Mouse (Mus musculus) MEL (cell line): ENCODE measurements around the gene Cd52. TPM values are rescaled to one million over a fixed set of nuclear protein-coding genes. Genes with fewer than 3 reads are reported as not detected.

Experiments used
- DNase-seq: peaks from one replicate; pipeline ENCODE4 v3.0.0; 2011; ENCODE audit warnings: low read depth, low spot score
- H3K27ac ChIP-seq: 2 replicates; pipeline ENCODE4 v1.5.1; 2012; ENCODE audit warnings: low read depth, mild to moderate bottlenecking, control low read depth, low read length, moderate library complexity; ENCODE audit not compliant: control insufficient read depth
- H3K27me3 ChIP-seq, 2 experiments: fragments of 150-350 bp in 1 of 2; sonication (generic) in 1 of 2; 2 replicates each; pipeline ENCODE4 v1.6.1; 2012; ENCODE audit warnings: low read length in 2 of 2, mild to moderate bottlenecking in 2 of 2, improper control_type of control experiment in 1 of 2, moderate library complexity in 1 of 2; ENCODE audit not compliant: insufficient read depth in 2 of 2, control insufficient read depth in 1 of 2
- H3K36me3 ChIP-seq, 2 experiments: 2 replicates each; pipeline ENCODE4 v1.6.1; 2012 to 2014; ENCODE audit warnings: low read length in 2 of 2, improper control_type of control experiment in 1 of 2, inconsistent platforms in 1 of 2, mild to moderate bottlenecking in 1 of 2; ENCODE audit not compliant: insufficient read depth in 2 of 2, control insufficient read depth in 1 of 2
- H3K4me1 ChIP-seq, 2 experiments: fragments of 150-350 bp in 1 of 2; sonication (generic) in 1 of 2; 2 replicates each; pipeline ENCODE4 v1.6.1; 2012; ENCODE audit warnings: low read length in 2 of 2, improper control_type of control experiment in 1 of 2, mild to moderate bottlenecking in 1 of 2; ENCODE audit not compliant: insufficient read depth in 2 of 2, control insufficient read depth in 1 of 2
- H3K4me3 ChIP-seq, 2 experiments: fragments of 150-350 bp in 1 of 2; sonication (generic) in 1 of 2; 2 replicates each; pipeline ENCODE4 v1.5.1; 2012; ENCODE audit warnings: low read depth in 2 of 2, low read length in 2 of 2, mild to moderate bottlenecking in 2 of 2, moderate library complexity in 2 of 2, control low read depth in 1 of 2, improper control_type of control experiment in 1 of 2; ENCODE audit not compliant: control insufficient read depth in 1 of 2, insufficient read depth in 1 of 2
- H3K79me2 ChIP-seq: 2 replicates; pipeline ENCODE4 v1.6.1; 2012; ENCODE audit warnings: mild to moderate bottlenecking, low read length, moderate library complexity; ENCODE audit not compliant: control insufficient read depth, poor library complexity, insufficient read depth
- H3K9ac ChIP-seq: 2 replicates; pipeline ENCODE4 v1.6.1; 2012; ENCODE audit warnings: low read depth, mild to moderate bottlenecking, control low read depth, low read length, moderate library complexity; ENCODE audit not compliant: control insufficient read depth, poor library complexity, severe bottlenecking
- H3K9me3 ChIP-seq: fragments of 150-350 bp; sonication (generic); replicated peaks from 2 replicates; pipeline ENCODE4 v1.6.1; 2012; ENCODE audit warnings: mild to moderate bottlenecking, low read length, improper control_type of control experiment, moderate library complexity; ENCODE audit not compliant: insufficient read depth
- BHLHE40 ChIP-seq: IDR thresholded peaks from 2 replicates; pipeline ENCODE4 v1.6.1; 2012; ENCODE audit warnings: low read depth, mild to moderate bottlenecking, inconsistent platforms, low read length, improper control_type of control experiment, borderline replicate concordance
- CHD1 ChIP-seq: IDR thresholded peaks from 2 replicates; pipeline ENCODE4 v1.6.1; 2012; ENCODE audit warnings: low read depth, mild to moderate bottlenecking, inconsistent platforms, low read length, improper control_type of control experiment
- CTCF ChIP-seq, 3 experiments: IDR thresholded peaks in 2 of 3; conservative IDR thresholded peaks in 1 of 3; 2 replicates each; pipeline ENCODE4 v1.5.1; 2011 to 2012; ENCODE audit warnings: low read length in 3 of 3, low read depth in 2 of 3, mild to moderate bottlenecking in 2 of 3, improper control_type of control experiment in 1 of 3, inconsistent platforms in 1 of 3, mixed read lengths in 1 of 3, moderate library complexity in 1 of 3; ENCODE audit not compliant: control insufficient read depth in 1 of 3, insufficient read depth in 1 of 3, poor library complexity in 1 of 3, severe bottlenecking in 1 of 3
- EP300 ChIP-seq, 2 experiments: IDR thresholded peaks; 2 replicates each; pipeline ENCODE4 v1.6.1; 2011; ENCODE audit warnings: improper control_type of control experiment in 2 of 2, low read length in 2 of 2, low read depth in 1 of 2, mild to moderate bottlenecking in 1 of 2
- ETS1 ChIP-seq: IDR thresholded peaks from 2 replicates; pipeline ENCODE4 v1.6.1; 2012; ENCODE audit warnings: low read depth, mild to moderate bottlenecking, inconsistent platforms, low read length, improper control_type of control experiment, moderate library complexity
- GABPA ChIP-seq: IDR thresholded peaks from 2 replicates; pipeline ENCODE4 v1.6.1; 2012; ENCODE audit warnings: low read depth, mild to moderate bottlenecking, inconsistent platforms, low read length, improper control_type of control experiment, moderate library complexity
- HCFC1 ChIP-seq: IDR thresholded peaks from 2 replicates; pipeline ENCODE4 v1.6.1; 2012; ENCODE audit warnings: low read depth, mild to moderate bottlenecking, inconsistent platforms, low read length, improper control_type of control experiment, moderate library complexity
- MXI1 ChIP-seq: IDR thresholded peaks from 2 replicates; pipeline ENCODE4 v1.6.1; 2011; ENCODE audit warnings: mild to moderate bottlenecking, low read depth, low read length, improper control_type of control experiment
- SIN3A ChIP-seq: IDR thresholded peaks from 2 replicates; pipeline ENCODE4 v1.6.1; 2012; ENCODE audit warnings: low read length, improper control_type of control experiment, inconsistent platforms
- TAL1 ChIP-seq: IDR thresholded peaks from 2 replicates; pipeline ENCODE4 v1.6.1; 2012; ENCODE audit warnings: mild to moderate bottlenecking, inconsistent platforms, low read length, moderate library complexity, mixed read lengths
- TCF12 ChIP-seq: IDR thresholded peaks from 2 replicates; pipeline ENCODE4 v1.6.1; 2014; ENCODE audit warnings: low read depth, mild to moderate bottlenecking, inconsistent platforms, low read length, improper control_type of control experiment, moderate library complexity
- UBTF ChIP-seq: IDR thresholded peaks from 2 replicates; pipeline ENCODE4 v1.6.1; 2012; ENCODE audit warnings: low read depth, mild to moderate bottlenecking, inconsistent platforms, low read length, improper control_type of control experiment, moderate library complexity, borderline replicate concordance; ENCODE audit not compliant: insufficient read depth
- ZKSCAN1 ChIP-seq: IDR thresholded peaks from 2 replicates; pipeline ENCODE4 v1.6.1; 2012; ENCODE audit warnings: low read depth, mild to moderate bottlenecking, inconsistent platforms, low read length, improper control_type of control experiment, moderate library complexity
- ZMIZ1 ChIP-seq: IDR thresholded peaks from 2 replicates; pipeline ENCODE4 v1.6.1; 2012; ENCODE audit warnings: low read depth, mild to moderate bottlenecking, inconsistent platforms, low read length, improper control_type of control experiment, moderate library complexity
- polyA plus RNA-seq, 2 experiments: library from polyadenylated mRNA; stranded (reverse) in 1 of 2; unstranded in 1 of 2; fragments of >175 nt in 1 of 2; fragments of >200 nt in 1 of 2; gene quantifications; 2 replicates each; pipeline versions ENCODE4 v1.2.1 to v1.2.4; 2012; ENCODE audit warnings: low replicate concordance in 2 of 2, low read depth in 1 of 2; ENCODE audit not compliant: insufficient read length in 2 of 2, insufficient read depth in 1 of 2, missing spikeins in 1 of 2
- total RNA-seq: library from RNA; depleted of rRNA; stranded (reverse); fragments of 300-350 nt; gene quantifications from 2 replicates; pipeline ENCODE4 v1.2.3, GENCODE M21; 2012

The Cd52 gene
- total and polyA plus RNA-seq, 3 experiments = 0.86 to 1.3 TPM; not detected in 1

DNA sequence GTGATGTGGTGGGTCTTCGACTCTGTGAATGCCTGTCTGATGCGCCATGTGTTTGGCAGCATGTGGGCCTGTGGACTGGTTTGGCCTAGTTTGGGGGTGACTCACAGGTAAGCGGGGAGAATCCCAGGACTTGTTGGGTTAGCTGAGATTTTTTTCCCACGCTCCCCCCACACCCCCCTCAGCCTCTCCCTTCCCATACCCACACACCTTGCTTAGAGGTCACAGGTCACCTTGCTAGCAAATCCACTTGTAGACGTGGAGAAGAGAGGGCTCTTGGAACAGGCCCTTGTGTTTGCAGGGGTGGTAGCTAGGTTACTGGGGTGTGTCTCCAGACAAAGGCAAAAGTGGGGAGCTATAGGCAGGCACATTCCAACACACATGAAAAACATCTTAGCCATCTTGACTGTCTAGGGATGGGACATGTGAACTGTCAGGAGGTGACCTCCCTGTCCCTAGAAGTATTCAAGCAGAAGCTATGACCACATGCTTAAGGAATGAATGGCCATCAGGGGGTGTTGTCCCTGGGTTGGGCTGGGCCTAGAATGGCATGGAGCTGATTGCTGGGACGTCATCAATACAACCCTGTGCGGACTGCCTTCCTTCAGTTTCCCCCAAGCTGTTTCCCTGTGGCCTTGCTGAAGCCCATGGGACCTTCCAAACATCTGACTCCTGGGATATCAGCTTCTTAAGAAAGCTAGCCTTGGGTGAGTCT lies 26.9 kb downstream of the Cd52 start:
- Histone ChIP-seq H3K27me3 (peaks cover 0 to 1% of the 10 kb centered on the region in 2 experiments; a peak in 2 of 4 replicates), H3K4me3 (no peak overlapping the region), H3K79me2 (no peaks in the 10 kb centered on the region), H3K27ac (no peak overlapping the region), H3K9me3 (no peaks in the 10 kb centered on the region), H3K9ac (no peak overlapping the region), H3K36me3 (no peaks in the 10 kb centered on the region; a peak in 1 of 4 replicates), H3K4me1 (peaks cover 0 to 6% of the 10 kb centered on the region in 2 experiments; a peak in 3 of 4 replicates)
- TF ChIP-seq ETS1 (no peak), CHD1 (no peak), TCF12 (no peak), TAL1 (no peak), MXI1 (no peak), ZKSCAN1 (no peak), EP300 (IDR thresholded peaks at IDR 0.05; ENCODE audit: low read depth in 1 of 2, low read length in 2 of 2) (no peak), CTCF (IDR thresholded peaks at IDR 0.05 in 2 of 3, conservative IDR thresholded peaks at IDR 0.05 in 1 of 3; ENCODE audit: control insufficient read depth in 1 of 3, insufficient read depth in 1 of 3, low read depth in 2 of 3, low read length in 3 of 3, poor library complexity in 1 of 3, severe bottlenecking in 1 of 3) (no peak)
- no peak for DNase-seq

GRCm38 (mm10) chr4:134067383-134067782 lies 27.5 kb downstream of the Cd52 start:
- Histone ChIP-seq H3K9ac (no peak overlapping the region), H3K4me1 (peaks cover 3 to 10% of the 10 kb centered on the region in 2 experiments), H3K79me2 (no peaks in the 10 kb centered on the region), H3K9me3 (no peaks in the 10 kb centered on the region), H3K27ac (no peak overlapping the region), H3K36me3 (peaks cover 0 to 2% of the 10 kb centered on the region in 2 experiments; a peak in 2 of 4 replicates), H3K4me3 (no peak overlapping the region), H3K27me3 (peaks cover 0 to 1% of the 10 kb centered on the region in 2 experiments; a peak in 2 of 4 replicates)
- TF ChIP-seq ETS1 (no peak), GABPA (no peak), SIN3A (no peak), UBTF (no peak), ZMIZ1 (no peak), BHLHE40 (no peak), HCFC1 (no peak), TAL1 (no peak)
- DNase-seq = no peak
